Mouse (Mus musculus) forebrain, embryonic 14.5 days (tissue): ENCODE results near the gene Zeb2. TPM values are rescaled to one million over a fixed set of nuclear protein-coding genes. Genes with fewer than 3 reads are reported as not detected.

Experiments
- ATAC-seq: fragments of 200-750 bp; cut with Nextera tagmentation; 2 replicates; pipeline ENCODE4 v1.8.0; 2017; ENCODE audit warnings: mild to moderate bottlenecking, moderate library complexity
- DNase-seq: peaks from one replicate; pipeline ENCODE4 v3.0.0-alpha.2; 2015; ENCODE audit warnings: low spot score
- H3K27ac ChIP-seq: fragments of 300-500 bp; sonication (generic); 2 replicates; pipeline ENCODE4 v1.5.1; 2014; ENCODE audit warnings: low read depth, mild to moderate bottlenecking, control low read depth, low read length, moderate library complexity
- H3K27me3 ChIP-seq: fragments of 300-500 bp; sonication (generic); replicated peaks from 2 replicates; pipeline ENCODE4 v1.6.1; 2014; ENCODE audit warnings: low read length, control low read depth, mixed read lengths; ENCODE audit not compliant: control insufficient read depth, insufficient read depth
- H3K36me3 ChIP-seq: fragments of 300-500 bp; sonication (generic); 2 replicates; pipeline ENCODE4 v1.6.1; 2014; ENCODE audit warnings: low read length, control low read depth; ENCODE audit not compliant: control insufficient read depth, insufficient read depth
- H3K4me1 ChIP-seq: fragments of 300-500 bp; sonication (generic); 2 replicates; pipeline ENCODE4 v1.6.1; 2014; ENCODE audit warnings: antibody characterized with exemption, low read length, control low read depth; ENCODE audit not compliant: control insufficient read depth, insufficient read depth
- H3K4me2 ChIP-seq: fragments of 300-500 bp; sonication (generic); 2 replicates; pipeline ENCODE4 v1.6.1; 2014; ENCODE audit warnings: mild to moderate bottlenecking, control low read depth, low read length
- H3K4me3 ChIP-seq: fragments of 300-500 bp; sonication (generic); 2 replicates; pipeline ENCODE4 v1.5.1; 2014; ENCODE audit warnings: low read depth, low read length, control low read depth
- H3K9ac ChIP-seq: fragments of 300-500 bp; sonication (generic); 2 replicates; pipeline ENCODE4 v1.6.1; 2014; ENCODE audit warnings: mild to moderate bottlenecking, low read length, control low read depth, moderate library complexity
- H3K9me3 ChIP-seq: fragments of 300-500 bp; sonication (generic); replicated peaks from 2 replicates; pipeline ENCODE4 v1.6.1; 2016; ENCODE audit warnings: low read length, control low read depth, mixed read lengths; ENCODE audit not compliant: control insufficient read depth
- WGBS: fragments of 180-500 bp; shearing (Covaris S2); extraction: QIAGEN DNeasy Blood & Tissue Kit; methylation state at CpG from one replicate; pipeline ENCODE4 v1.1.7; 2014; 5-methylcytosine and 5-hydroxymethylcytosine counted together
- polyA plus RNA-seq: library from polyadenylated mRNA; unstranded; fragments of >200 nt; fragmentation: Nextera tagmentation; extraction: Ambion mirVana; gene quantifications from 2 replicates; pipeline ENCODE4 v1.2.1, GENCODE M21; 2014

Gene Zeb2
- polyA plus RNA-seq, 1 experiment from 2014 or later, result 70.6 TPM

- Histone ChIP-seq H3K27ac (no peak overlapping the region), H3K27me3 (no peaks in the 10 kb centered on the region), H3K4me2 (no peak overlapping the region), H3K36me3 (no peaks in the 10 kb centered on the region), H3K4me3 (no peak overlapping the region), H3K4me1 (no peaks in the 10 kb centered on the region), H3K9me3 (no peaks in the 10 kb centered on the region), H3K9ac (no peak overlapping the region)
- 93% methylated on average over 2 of the region's 2 CpGs for WGBS
- no peak for DNase-seq
- ATAC-seq, result no peak
Measured at GRCm38 (mm10) chr2:44969226-44969625, 148.0 kb downstream of the Zeb2 start.

- Histone ChIP-seq H3K27ac (no peak overlapping the region), H3K4me1 (no peaks in the 10 kb centered on the region), H3K27me3 (no peaks in the 10 kb centered on the region), H3K36me3 (no peaks in the 10 kb centered on the region), H3K4me2 (no peak overlapping the region), H3K9ac (no peak overlapping the region), H3K9me3 (no peaks in the 10 kb centered on the region), H3K4me3 (no peak overlapping the region)
- WGBS, result 82% methylated on average over 2 of the region's 2 CpGs
- DNase-seq (no peak), ATAC-seq (no peak)
Measured at GRCm38 (mm10) chr2:44965834-44966555, 151.2 kb downstream of the Zeb2 start.

- Histone ChIP-seq H3K4me1 (no peaks in the 10 kb centered on the region), H3K27ac (no peak overlapping the region), H3K36me3 (no peaks in the 10 kb centered on the region), H3K4me2 (no peak overlapping the region), H3K4me3 (no peak overlapping the region), H3K9ac (no peak overlapping the region), H3K9me3 (no peaks in the 10 kb centered on the region), H3K27me3 (no peaks in the 10 kb centered on the region)
- DNase-seq (no peak), ATAC-seq (no peak)
- 89% methylated on average over 5 of the region's 5 CpGs for WGBS
Measured at GRCm38 (mm10) chr2:44962620-44963019, 154.6 kb downstream of the Zeb2 start.

GRCm38 (mm10) chr2:44961192-44961591 lies 156.0 kb downstream of the Zeb2 start:
- Histone ChIP-seq H3K4me1 (no peaks in the 10 kb centered on the region), H3K9me3 (no peaks in the 10 kb centered on the region), H3K4me3 (no peak overlapping the region), H3K36me3 (no peaks in the 10 kb centered on the region), H3K9ac (no peak overlapping the region), H3K4me2 (no peak overlapping the region), H3K27me3 (no peaks in the 10 kb centered on the region), H3K27ac (no peak overlapping the region)
- ATAC-seq (no peak), DNase-seq (no peak)
- 93% methylated on average over 4 of the region's 4 CpGs for WGBS

- Histone ChIP-seq H3K9ac (no peak overlapping the region), H3K4me2 (no peak overlapping the region), H3K9me3 (no peaks in the 10 kb centered on the region), H3K4me1 (no peaks in the 10 kb centered on the region), H3K4me3 (no peak overlapping the region), H3K36me3 (no peaks in the 10 kb centered on the region), H3K27ac (no peak overlapping the region), H3K27me3 (no peaks in the 10 kb centered on the region)
- WGBS, result 94% methylated on average over 3 of the region's 3 CpGs
- no peak for DNase-seq
- no peak for ATAC-seq
Measured at GRCm38 (mm10) chr2:44960561-44960960, 156.6 kb downstream of the Zeb2 start.

GRCm38 (mm10) chr2:44957329-44957797 lies 159.8 kb downstream of the Zeb2 start:
- DNase-seq (no peak), ATAC-seq (no peak)
- Histone ChIP-seq H3K4me3 (no peak overlapping the region), H3K27ac (no peak overlapping the region), H3K27me3 (no peaks in the 10 kb centered on the region), H3K9ac (no peak overlapping the region), H3K36me3 (no peaks in the 10 kb centered on the region), H3K9me3 (no peaks in the 10 kb centered on the region), H3K4me2 (no peak overlapping the region), H3K4me1 (no peaks in the 10 kb centered on the region)
- 88% methylated on average over 1 of the region's 1 CpGs for WGBS

- no peaks in the 10 kb centered on the region for H3K4me1 ChIP-seq
- H3K4me3 ChIP-seq, result no peak overlapping the region
- 76% methylated on average over 3 of the region's 3 CpGs for WGBS
- no peaks in the 10 kb centered on the region for H3K9me3 ChIP-seq
- H3K36me3 ChIP-seq, result no peaks in the 10 kb centered on the region
- no peak overlapping the region for H3K9ac ChIP-seq
- H3K4me2 ChIP-seq, result no peak overlapping the region
- ATAC-seq (no peak), DNase-seq (no peak)
- H3K27me3 ChIP-seq, result no peaks in the 10 kb centered on the region
- H3K27ac ChIP-seq, result no peak overlapping the region
Measured at GRCm38 (mm10) chr2:44956232-44956631, 161.0 kb downstream of the Zeb2 start.

- Histone ChIP-seq H3K4me1 (no peaks in the 10 kb centered on the region), H3K9ac (no peak overlapping the region), H3K36me3 (no peaks in the 10 kb centered on the region), H3K4me2 (no peak overlapping the region), H3K27me3 (no peaks in the 10 kb centered on the region), H3K27ac (no peak overlapping the region), H3K4me3 (no peak overlapping the region), H3K9me3 (no peaks in the 10 kb centered on the region)
- ATAC-seq, result no peak
- WGBS, result 92% methylated on average over 6 of the region's 6 CpGs
- no peak for DNase-seq
Measured at GRCm38 (mm10) chr2:44955506-44955905, 161.7 kb downstream of the Zeb2 start.

GRCm38 (mm10) chr2:44954180-44954579 lies 163.0 kb downstream of the Zeb2 start:
- H3K4me3 ChIP-seq, result no peak overlapping the region

More at GRCm38 (mm10) chr2:44954180-44954579, 163.0 kb downstream of the Zeb2 start:
- Histone ChIP-seq H3K4me2 (no peak overlapping the region), H3K27me3 (no peaks in the 10 kb centered on the region), H3K9ac (no peak overlapping the region), H3K27ac (no peak overlapping the region), H3K4me1 (no peaks in the 10 kb centered on the region), H3K36me3 (no peaks in the 10 kb centered on the region), H3K9me3 (no peaks in the 10 kb centered on the region)
- no peak for DNase-seq
- no peak for ATAC-seq
- WGBS, result 84% methylated on average over 1 of the region's 1 CpGs
